Mouse (Mus musculus) erythroblast, embryonic 14.5 days (primary cell): ENCODE measurements around the gene Tbl1xr1.

ENCODE experiments used
- GATA1 ChIP-seq: IDR thresholded peaks from 2 replicates; pipeline ENCODE4 v1.6.1; 2012; ENCODE audit warnings: low read length, inconsistent platforms, mixed read lengths
- TAL1 ChIP-seq: IDR thresholded peaks from 3 replicates; pipeline ENCODE4 v1.6.1; 2012; ENCODE audit warnings: low read length, inconsistent platforms, mixed read lengths

GRCm38 (mm10) chr3:22091266-22091550, 14.8 kb downstream of the Tbl1xr1 start:
- TF ChIP-seq TAL1 (no peak), GATA1 (no peak)
